Mouse (Mus musculus): Measurements from ENCODE around the gene Them7.

The Them7 gene

DNA sequence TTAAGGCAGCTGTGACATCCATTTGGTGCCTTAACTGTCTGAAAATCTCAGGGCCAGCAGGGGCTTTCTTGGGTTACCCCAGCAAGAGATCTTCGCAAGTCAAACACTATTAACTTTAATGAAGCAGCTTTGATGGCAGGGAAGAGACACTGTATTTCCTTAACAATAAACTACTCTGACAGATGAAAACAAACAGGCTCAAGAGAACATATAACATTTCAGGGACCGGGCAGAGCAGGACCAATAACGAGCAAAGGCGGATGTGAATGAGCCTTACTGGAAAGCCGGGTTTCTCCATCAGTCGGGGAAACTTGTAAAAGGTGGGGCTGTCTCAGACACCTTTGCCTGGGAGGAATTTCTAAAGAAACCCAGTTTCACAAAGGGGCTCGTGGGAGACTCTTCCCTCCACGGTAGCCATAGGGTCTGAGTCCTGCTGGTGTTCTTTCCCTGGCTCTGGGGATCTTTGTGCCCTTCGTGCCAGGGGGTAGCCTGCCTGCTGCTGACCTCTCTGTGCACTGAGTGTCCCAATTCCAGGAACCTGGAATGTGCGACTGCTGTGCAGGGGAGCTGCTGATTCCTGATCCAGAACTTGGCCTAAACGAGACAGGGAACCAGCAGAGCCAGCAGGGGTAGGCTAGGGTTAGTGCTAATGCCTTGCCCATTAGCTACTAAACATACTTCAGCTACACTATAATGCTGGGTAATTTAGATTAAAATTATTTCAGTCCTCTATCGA, 11.4 kb downstream of the Them7 start:
- DNase-seq (ENCODE audit: low read depth), result no peak

GRCm38 (mm10) chr2:105237424-105237823, 13.3 kb downstream of the Them7 start:
- DNase-seq (ENCODE audit: low read depth), result no peak

GRCm38 (mm10) chr2:105237841-105238240, 13.7 kb downstream of the Them7 start:
- no peak for DNase-seq (ENCODE audit: low read depth)

DNA sequence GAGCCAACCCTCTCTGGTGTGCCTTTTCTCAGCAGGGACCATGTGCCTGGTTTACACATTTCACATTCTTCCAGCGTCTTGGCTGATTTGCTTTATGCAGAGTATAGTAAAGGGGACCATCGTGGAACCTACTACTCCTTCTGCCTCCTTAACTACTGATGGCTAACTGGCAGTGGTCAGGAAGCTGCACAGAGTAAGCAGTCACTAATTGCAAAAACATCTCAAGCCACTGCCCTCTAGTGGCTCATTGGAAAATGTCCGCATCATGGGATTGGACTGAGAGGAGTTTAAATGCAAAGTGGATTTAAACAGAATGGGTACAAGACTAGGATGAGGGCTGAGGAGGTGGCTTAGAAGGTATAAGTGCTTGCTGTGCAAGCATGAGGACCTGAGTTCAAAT, 14.7 kb downstream of the Them7 start:
- DNase-seq (ENCODE audit: low read depth), result no peak

GRCm38 (mm10) chr2:105240631-105241030, 16.5 kb downstream of the Them7 start:
- DNase-seq (ENCODE audit: low read depth), result no peak

- no peak for DNase-seq (ENCODE audit: low read depth)
Observed at GRCm38 (mm10) chr2:105242940-105243339, 18.8 kb downstream of the Them7 start.

GRCm38 (mm10) chr2:105244733-105245132, 20.6 kb downstream of the Them7 start:
- no peak for DNase-seq (ENCODE audit: low read depth)

DNA sequence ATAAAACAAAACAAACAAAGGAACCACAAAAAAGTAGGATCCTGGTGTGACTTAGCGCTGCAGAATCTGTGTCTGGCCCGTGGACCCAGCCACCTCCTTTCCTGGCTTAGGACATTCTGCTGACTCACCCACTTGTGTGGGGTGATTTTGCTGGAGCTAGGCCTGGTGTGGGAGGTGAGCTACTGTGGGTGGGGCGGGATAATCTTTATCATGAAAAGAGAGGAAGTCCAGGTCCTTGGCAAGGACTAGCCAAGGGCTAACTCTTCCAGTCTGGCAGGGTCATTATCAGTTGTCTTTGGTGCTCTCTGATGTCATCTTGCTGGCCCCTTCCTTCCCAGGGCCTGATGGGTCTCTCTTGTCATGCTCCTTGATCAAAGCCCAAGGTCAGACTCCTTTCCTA, 27.9 kb downstream of the Them7 start:
- no peak for DNase-seq (ENCODE audit: low read depth)

DNA sequence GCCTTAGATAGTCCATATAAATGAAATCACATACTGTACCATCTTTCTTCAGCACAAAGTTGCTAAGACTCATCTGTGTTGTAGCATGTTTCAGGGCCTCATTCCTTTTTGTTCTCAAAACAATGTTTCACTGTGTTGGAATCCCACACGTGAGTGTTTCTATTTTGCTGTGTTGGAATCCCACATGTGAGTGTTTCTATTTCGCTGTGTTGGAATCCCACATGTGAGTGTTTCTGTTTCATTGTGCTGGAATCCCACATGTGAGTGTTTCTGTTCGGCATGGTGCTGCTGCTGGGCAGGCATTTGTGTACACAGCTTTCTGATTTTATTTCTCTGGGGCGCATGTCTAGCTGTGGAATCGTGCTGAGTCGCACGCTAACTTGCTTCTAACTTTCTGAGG, 28.7 kb downstream of the Them7 start:
- DNase-seq (ENCODE audit: low read depth), result no peak

- DNase-seq (ENCODE audit: low read depth), result no peak
Observed at GRCm38 (mm10) chr2:105255457-105255856, 31.3 kb downstream of the Them7 start.

DNA sequence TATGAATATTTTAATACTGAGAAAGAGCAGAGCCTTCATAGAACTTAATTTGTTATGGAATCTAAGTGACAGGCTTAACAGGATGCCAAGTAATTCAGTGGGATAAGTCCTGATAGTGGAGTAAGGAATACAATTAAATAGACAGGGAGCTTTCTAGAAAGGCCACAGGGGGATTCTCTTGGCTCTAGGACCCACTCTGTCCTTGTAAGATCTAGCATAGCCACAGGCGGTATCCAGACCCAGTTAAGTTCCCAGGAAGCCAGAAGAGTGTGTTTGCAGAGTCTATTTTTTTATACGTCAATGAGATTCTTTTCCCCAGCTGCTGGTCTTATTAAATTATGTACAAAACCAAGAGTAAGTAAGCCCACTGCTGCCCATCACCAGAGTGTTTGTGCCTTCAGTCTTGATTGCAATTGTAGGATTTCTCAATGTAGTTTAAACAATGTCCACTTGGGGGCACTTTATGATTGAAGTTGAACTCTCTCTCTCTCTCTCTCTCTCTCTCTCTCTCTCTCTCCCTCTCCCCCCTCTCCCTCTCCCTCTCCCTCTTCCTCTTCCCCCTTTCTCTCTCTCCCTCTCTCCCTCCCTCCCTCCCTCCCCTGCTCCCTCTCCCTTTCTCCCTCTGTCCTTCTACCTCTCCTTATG, 32.4 kb downstream of the Them7 start:
- no peak for DNase-seq (ENCODE audit: low read depth)

DNA sequence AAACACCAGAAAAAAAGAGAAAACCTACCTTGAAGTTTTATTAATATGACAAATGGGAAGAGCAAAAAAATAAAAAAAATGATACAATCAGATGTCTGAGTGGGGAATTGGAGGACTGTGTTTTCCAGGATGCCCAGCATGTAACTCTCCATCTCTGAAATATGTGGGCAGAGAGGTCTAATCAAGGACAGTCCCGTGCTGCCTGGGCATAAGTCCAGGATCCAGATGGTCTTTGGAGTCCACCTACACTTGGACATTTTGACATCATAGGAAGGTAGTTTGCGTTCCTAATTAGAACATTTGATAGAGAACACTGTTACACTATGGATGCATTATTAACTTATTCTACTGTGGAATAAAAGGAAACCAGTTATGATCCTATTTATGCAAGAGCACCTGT, 33.3 kb downstream of the Them7 start:
- DNase-seq (ENCODE audit: low read depth), result no peak

GRCm38 (mm10) chr2:105261335-105261734, 37.2 kb downstream of the Them7 start:
- no peak for DNase-seq (ENCODE audit: low read depth)

GRCm38 (mm10) chr2:105263219-105263618, 39.1 kb downstream of the Them7 start:
- no peak for DNase-seq (ENCODE audit: low read depth)

- no peak for DNase-seq (ENCODE audit: low read depth)
Observed at GRCm38 (mm10) chr2:105282407-105283077, 58.4 kb downstream of the Them7 start.

DNA sequence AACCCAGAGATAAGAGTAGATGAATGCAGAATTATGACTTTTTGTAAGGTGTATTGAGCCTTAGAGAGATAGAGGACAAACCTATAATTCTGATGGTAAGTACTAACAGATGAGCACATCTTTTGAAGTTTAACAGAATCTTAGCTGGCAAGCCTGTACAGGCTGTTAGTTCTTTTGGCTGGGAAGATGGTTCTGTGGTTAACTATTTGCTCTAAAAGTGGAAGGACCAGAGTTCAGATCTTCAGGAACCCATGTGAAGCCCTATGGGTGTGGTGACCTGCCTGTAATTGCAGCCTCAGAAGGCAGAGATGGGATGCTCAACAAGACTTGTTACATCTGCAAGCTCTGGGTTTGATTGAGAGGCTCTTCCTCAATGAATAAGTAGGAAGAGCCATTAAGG, 59.7 kb downstream of the Them7 start:
- no peak for DNase-seq (ENCODE audit: low read depth)

GRCm38 (mm10) chr2:105284855-105285254, 60.7 kb downstream of the Them7 start:
- no peak for DNase-seq (ENCODE audit: low read depth)

GRCm38 (mm10) chr2:105295823-105296222, 71.7 kb downstream of the Them7 start:
- no peak for DNase-seq (ENCODE audit: low read depth)

DNA sequence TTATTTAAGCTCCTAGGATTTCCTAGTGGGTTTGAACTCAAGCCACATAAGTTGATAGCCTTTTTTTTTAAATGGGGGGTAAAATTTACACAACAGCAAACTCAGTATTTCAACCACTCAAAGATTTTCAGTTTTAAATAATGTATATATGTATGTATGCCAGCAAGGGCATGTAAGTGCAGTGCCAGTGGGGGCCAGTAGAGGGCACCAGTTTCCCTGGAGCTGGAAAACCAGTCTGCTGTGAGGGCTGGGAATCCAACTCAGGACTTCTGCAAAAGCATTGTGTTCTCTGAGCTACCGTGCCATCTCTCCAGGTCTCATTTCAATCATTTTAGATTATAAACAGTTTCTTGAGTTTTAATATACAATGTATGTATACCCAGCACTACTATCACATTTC, 74.8 kb downstream of the Them7 start:
- DNase-seq (ENCODE audit: low read depth), result no peak

DNA sequence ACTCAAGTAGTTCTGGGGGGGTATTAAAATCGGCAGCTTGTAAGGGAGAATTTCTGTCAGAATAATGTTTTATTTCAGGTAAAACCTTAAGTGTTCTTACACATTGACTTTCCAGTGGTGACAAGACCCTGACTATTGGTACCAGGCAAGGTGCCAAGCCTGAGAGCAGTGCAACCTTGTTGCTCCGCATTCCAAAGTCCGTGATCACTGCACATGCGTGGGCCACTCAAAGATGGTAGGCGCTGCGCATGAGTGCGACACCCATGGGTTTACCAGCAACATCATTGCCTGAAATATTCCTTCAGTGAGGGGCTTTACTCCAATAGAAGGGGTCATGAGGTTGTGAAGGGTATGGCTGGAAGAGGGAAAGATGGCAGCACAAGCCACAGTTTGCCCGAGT, 77.0 kb downstream of the Them7 start:
- no peak for DNase-seq (ENCODE audit: low read depth)

- DNase-seq (ENCODE audit: low read depth), result no peak
Observed at GRCm38 (mm10) chr2:105301531-105301930, 77.4 kb downstream of the Them7 start.

DNA sequence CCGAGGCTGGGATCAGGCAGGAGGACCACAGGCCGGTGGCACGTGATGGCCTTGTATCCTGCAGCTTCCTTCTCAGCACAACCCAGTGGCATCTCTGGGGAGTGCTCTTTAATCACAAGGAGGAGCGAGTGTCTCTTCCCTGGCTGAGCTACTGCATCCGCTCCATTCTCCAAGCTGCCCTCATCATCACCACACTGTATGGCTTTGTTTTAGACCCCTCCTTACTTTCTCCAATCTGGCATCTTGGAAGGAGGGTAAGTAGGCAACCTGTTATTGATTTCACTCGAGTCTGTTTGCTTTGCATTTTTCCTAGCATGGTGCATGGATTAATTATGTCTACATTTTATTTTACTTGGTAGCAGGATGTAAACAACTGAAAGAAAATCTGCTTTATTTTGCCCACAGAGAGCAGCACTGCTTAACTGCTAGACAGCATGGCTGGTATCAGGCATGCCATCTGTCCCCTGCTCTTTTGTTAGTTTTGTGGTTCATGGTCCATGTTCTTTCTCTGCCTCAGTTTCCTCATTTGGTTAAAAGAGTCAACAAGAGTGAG, 79.9 kb downstream of the Them7 start:
- no peak for DNase-seq (ENCODE audit: low read depth)

DNA sequence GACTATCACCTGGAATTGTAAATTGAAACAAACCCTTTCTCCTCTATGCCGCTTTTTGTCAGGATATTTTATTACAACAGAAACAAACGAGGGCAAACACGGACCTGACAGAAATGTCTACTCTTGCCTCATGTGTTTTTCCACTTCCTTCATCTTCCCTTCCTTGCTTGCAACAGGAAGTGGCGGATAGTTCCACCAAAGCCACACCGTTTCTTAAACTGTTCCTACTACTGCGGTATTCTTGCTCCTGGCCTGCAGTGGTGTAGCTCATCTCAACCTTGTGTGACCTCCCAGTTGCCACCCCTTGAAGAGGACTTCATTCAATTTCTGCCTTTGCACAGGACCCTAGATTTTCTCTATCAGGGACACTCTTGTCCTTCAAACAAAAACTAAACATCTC, 81.8 kb downstream of the Them7 start:
- no peak for DNase-seq (ENCODE audit: low read depth)
